Mouse (Mus musculus) liver, embryonic 16.5 days (tissue): ENCODE measurements around the gene Rtl4. TPM values are rescaled to one million over a fixed set of nuclear protein-coding genes. Genes with fewer than 3 reads are reported as not detected.
A peak's percentile ranks its signal among the peaks of the same experiment; 100 is the strongest.

ENCODE experiments used
- ATAC-seq: fragments of 200-750 bp; cut with Nextera tagmentation; 2 replicates; pipeline ENCODE4 v1.8.0; 2017; ENCODE audit warnings: low read depth, mild to moderate bottlenecking, moderate number of reproducible peaks, moderate library complexity
- H3K27ac ChIP-seq: fragments of 300-500 bp; sonication (generic); 2 replicates; pipeline ENCODE4 v1.5.1; 2014; ENCODE audit warnings: mild to moderate bottlenecking, low read length
- H3K27me3 ChIP-seq: fragments of 300-500 bp; sonication (generic); 2 replicates; pipeline ENCODE4 v1.6.1; 2014; ENCODE audit warnings: low read depth, low read length, mixed read lengths; ENCODE audit not compliant: control insufficient read depth, insufficient read depth
- H3K36me3 ChIP-seq: fragments of 300-500 bp; sonication (generic); 2 replicates; pipeline ENCODE4 v1.6.1; 2014; ENCODE audit warnings: mild to moderate bottlenecking; ENCODE audit not compliant: control insufficient read depth, insufficient read depth
- H3K4me1 ChIP-seq: fragments of 300-500 bp; sonication (generic); 2 replicates; pipeline ENCODE4 v1.6.1; 2014; ENCODE audit warnings: low read depth, low read length, mixed read lengths; ENCODE audit not compliant: control insufficient read depth
- H3K4me2 ChIP-seq: fragments of 300-500 bp; sonication (generic); 2 replicates; pipeline ENCODE4 v1.6.1; 2014; ENCODE audit warnings: low read depth, low read length, mixed read lengths
- H3K4me3 ChIP-seq: fragments of 300-500 bp; sonication (generic); 2 replicates; pipeline ENCODE4 v1.5.1; 2014; ENCODE audit warnings: low read depth, mild to moderate bottlenecking, low read length
- H3K9ac ChIP-seq: fragments of 300-500 bp; sonication (generic); 2 replicates; pipeline ENCODE4 v1.6.1; 2014; ENCODE audit warnings: low read depth, low read length
- H3K9me3 ChIP-seq: fragments of 300-500 bp; sonication (generic); replicated peaks from 2 replicates; pipeline ENCODE4 v1.6.1; 2016; ENCODE audit warnings: low read length; ENCODE audit not compliant: control insufficient read depth
- WGBS: fragments of 180-500 bp; shearing (Covaris S2); extraction: QIAGEN DNeasy Blood & Tissue Kit; methylation state at CpG from one replicate; pipeline ENCODE4 v1.1.7; 2014; ENCODE audit not compliant: insufficient replicate concordance; 5-methylcytosine and 5-hydroxymethylcytosine counted together
- polyA plus RNA-seq: library from polyadenylated mRNA; unstranded; fragments of >200 nt; fragmentation: Nextera tagmentation; extraction: Ambion mirVana; gene quantifications from 2 replicates; pipeline ENCODE4 v1.2.1, GENCODE M21; 2015

Gene Rtl4
- polyA plus RNA-seq, result 0.86 and 0.93 TPM in 2 replicates

DNA sequence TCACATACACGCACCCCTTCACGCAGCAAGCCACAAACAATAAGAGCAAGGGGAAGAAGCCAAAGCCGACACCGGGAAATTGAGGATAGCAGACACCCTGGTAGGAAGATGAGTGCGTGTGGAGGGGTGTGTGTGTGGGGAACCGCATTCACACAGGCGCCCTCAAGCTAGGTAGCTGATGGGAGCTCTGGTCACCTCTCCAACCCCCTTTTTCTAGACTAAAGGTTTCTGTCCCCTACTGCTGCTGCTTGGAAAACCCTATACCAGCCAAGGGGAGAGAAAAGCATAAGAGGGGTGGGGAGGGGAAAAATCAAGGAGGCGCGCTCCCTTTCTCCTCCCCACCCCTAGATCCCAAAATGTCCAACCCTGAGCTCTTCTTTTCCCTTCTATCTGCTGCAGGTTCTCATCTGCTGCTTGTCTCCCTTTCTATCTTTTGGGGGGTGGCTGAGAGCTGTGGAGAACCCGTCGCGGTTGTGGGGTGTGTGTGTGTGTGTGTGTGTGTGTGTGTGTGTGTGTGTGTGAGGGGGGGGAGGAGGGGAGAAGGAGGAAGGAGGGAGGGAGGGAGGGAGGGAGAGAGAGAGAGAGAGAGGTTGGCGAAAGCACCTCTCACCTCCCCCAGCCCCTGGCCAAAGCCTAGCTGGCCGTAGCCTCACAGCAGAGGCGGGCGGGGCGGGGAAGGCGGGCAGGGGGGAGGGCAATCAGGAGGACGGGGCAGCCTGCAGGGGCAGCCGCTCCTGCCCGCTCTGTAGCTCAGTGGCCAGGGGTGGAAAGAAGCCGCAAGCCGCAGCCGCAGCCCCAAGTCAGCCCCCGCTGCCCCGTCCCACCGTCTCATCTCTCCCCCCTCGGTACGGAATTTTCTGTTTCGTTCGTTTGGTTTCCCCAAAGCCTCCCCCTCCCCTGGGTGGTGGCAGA lies at the start of gene Rtl4:
Rtl4 (plus strand) TSS at position 701 of the 912 bp plus-strand sequence.
- Histone ChIP-seq H3K4me2 (peak within 1 kb of the TSS; percentile 32), H3K27ac (no peak within 1 kb of the TSS), H3K4me1 (no peaks in the 10 kb centered on the region), H3K27me3 (peaks cover 17% of the 10 kb centered on the region), H3K9me3 (no peaks in the 10 kb centered on the region), H3K36me3 (no peaks in the 10 kb centered on the region), H3K4me3 (peak within 1 kb of the TSS; percentile 41), H3K9ac (no peak within 1 kb of the TSS)
- 25% methylated on average over 19 of the region's 31 CpGs for WGBS
- ATAC-seq, result peak; percentile 76

DNA sequence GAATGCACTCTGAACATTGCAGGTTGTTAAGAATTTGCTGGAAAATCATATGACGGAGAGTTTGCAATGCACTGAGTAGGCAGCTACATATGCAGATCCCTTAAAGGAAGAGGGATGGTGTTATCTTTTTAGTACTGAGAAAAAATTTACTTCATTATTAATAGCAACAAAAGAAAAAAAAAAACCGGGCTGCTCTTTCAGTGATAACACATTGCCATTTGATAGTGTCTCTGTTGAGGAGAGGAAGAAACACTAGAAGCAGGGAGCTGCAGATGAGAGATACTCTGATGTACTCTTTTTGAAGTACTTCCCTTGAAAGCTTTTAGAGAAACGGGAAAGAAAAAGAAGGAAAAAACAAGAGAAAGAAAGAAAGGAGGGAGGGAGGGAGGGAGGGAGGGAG lies 44.0 kb upstream of the Rtl4 start:
- Histone ChIP-seq H3K4me3 (no peak overlapping the region), H3K27me3 (no peaks in the 10 kb centered on the region), H3K4me1 (no peaks in the 10 kb centered on the region), H3K4me2 (no peak overlapping the region), H3K27ac (no peak overlapping the region), H3K9ac (no peak overlapping the region), H3K36me3 (no peaks in the 10 kb centered on the region), H3K9me3 (no peaks in the 10 kb centered on the region)
- 39% methylated on average over 3 of the region's 3 CpGs for WGBS
- ATAC-seq, result no peak

DNA sequence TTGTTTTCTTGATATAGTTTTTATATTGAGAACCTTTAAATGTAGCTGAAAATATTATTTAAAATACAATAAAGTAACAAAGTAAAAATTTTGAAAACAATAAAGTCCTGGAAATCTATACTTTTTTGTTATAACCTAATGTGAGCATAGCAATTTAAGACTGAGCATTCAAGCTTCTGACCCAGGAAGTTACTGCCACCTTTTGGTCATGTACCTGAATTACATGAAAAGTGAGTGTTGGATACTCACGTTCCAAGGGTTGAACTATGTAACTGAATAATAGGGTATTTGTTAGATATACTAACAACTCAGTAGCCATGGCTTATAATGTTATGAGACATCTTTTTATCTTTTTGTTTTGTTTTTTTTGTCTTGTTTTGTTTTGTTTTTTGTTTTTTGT lies 43.3 kb upstream of the Rtl4 start:
- Histone ChIP-seq H3K27ac (no peak overlapping the region), H3K9me3 (no peaks in the 10 kb centered on the region), H3K27me3 (no peaks in the 10 kb centered on the region), H3K4me2 (no peak overlapping the region), H3K36me3 (no peaks in the 10 kb centered on the region), H3K4me1 (no peaks in the 10 kb centered on the region), H3K9ac (no peak overlapping the region), H3K4me3 (no peak overlapping the region)
- WGBS, result 24% methylated on average over 1 of the region's 1 CpGs
- ATAC-seq, result no peak

DNA sequence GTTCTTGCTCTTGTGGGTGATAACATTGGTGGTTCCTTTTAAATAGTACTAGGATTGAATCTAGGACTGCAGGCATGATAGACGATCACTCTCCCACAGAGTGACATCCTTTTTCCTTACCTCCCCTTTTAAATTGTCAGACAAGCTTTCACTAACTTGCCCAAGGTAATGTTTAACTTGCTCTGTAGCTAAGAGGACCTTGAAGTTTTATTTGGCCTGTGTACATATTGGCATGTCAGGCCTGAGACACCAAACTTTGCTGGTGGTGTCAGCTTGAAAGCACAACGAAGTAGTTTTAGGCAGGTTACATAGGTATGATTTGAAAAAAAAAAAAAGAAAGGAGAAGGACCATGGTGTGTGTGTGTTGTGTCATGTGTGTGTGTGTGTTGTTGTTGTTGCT lies 36.5 kb upstream of the Rtl4 start:
- ATAC-seq, result peak; percentile 62; the same call in 1 of the 2 replicates
- Histone ChIP-seq H3K27me3 (no peaks in the 10 kb centered on the region), H3K4me3 (no peak overlapping the region), H3K27ac (no peak overlapping the region), H3K4me2 (no peak overlapping the region), H3K4me1 (no peaks in the 10 kb centered on the region), H3K9ac (no peak overlapping the region), H3K9me3 (no peaks in the 10 kb centered on the region), H3K36me3 (no peaks in the 10 kb centered on the region)
- 37% methylated on average over 2 of the region's 2 CpGs for WGBS

DNA sequence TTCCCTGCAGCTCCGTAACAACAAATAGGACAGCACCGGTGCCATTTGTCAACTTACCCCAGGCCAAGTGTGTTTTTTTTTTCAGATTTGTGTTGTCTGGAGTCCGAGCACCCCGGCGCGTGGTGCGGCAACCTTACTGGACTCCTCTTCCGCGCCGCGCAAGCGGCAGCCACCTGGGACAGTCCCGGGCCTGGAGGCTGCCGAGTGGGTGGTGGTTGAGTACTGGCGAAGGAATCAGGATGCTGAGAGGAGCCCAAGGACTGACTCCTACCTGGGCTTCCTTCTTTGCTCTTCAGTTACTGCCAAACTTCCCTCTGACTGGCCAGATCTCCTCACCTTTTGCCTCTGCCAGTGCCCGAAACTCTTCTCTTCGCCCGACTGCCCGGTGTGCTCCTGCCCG lies 965 bp upstream of the Rtl4 start:
- Histone ChIP-seq H3K4me3 (peak overlapping the region; percentile 15), H3K9me3 (no peaks in the 10 kb centered on the region), H3K9ac (no peak overlapping the region), H3K4me2 (peak overlapping the region; percentile 27), H3K36me3 (no peaks in the 10 kb centered on the region), H3K27me3 (peaks cover 17% of the 10 kb centered on the region), H3K27ac (no peak overlapping the region), H3K4me1 (no peaks in the 10 kb centered on the region)
- WGBS, result 26% methylated on average over 20 of the region's 20 CpGs
- no peak for ATAC-seq

DNA sequence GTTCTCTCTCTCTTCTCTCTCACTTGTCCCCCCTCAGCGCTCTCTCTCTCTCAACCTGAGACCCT lies 733 bp upstream of the Rtl4 start, which contains the start of gene Trpc5:
Trpc5 (minus strand) TSS at position 39 of the 65 bp plus-strand sequence.
- 38% methylated on average over 1 of the region's 1 CpGs for WGBS
- H3K4me2 ChIP-seq, result peak within 1 kb of the TSS; percentile 32
- no peak within 1 kb of the TSS for H3K27ac ChIP-seq
- peak within 1 kb of the TSS; percentile 41 for H3K4me3 ChIP-seq
- H3K4me1 ChIP-seq, result no peaks in the 10 kb centered on the region
- H3K9me3 ChIP-seq, result no peaks in the 10 kb centered on the region
- ATAC-seq, result no peak
- H3K36me3 ChIP-seq, result no peaks in the 10 kb centered on the region
- H3K9ac ChIP-seq, result no peak within 1 kb of the TSS
- H3K27me3 ChIP-seq, result peaks cover 17% of the 10 kb centered on the region

DNA sequence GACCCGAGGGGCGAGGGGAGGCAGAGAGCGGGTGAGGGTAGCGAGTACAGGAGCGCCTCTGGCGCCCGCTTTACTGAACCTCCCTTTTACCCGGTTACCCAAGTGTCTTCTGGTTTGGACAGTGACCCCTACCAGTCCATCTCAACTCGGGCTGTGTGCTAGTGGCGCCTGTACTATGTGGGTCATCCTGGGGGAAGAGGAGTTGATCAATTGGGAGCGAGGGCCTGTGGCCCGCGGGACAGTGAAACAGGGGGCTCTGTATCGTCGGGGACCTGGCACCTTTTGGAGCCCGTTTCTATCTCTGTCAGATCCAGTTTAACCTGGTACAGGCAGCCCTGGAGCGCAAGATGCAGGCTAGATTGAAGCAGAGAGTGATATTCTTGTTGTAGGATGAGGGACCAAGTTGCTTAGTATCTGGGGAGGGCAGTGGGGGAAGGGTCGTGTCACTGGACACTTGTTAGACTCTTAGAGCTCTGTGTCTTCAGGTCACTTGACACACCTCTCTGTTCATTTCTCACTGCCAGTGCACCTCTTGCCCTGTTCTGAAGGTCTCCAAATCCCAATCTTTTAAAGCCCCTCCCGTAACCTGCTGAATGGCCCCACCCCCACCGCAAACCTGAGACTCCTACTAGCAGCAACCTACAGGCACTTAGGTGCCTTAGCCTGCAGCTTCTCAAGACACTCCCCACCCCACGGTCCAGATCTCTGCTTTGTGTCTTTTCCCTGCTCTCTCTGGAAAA lies 582 bp downstream of the Rtl4 start:
- 14% methylated on average over 21 of the region's 21 CpGs for WGBS
- no peaks in the 10 kb centered on the region for H3K9me3 ChIP-seq
- ATAC-seq, result peak; percentile 48
- H3K27me3 ChIP-seq, result peaks cover 17% of the 10 kb centered on the region
- no peaks in the 10 kb centered on the region for H3K36me3 ChIP-seq
- H3K4me2 ChIP-seq, result peak overlapping the region; percentile 32
- no peak overlapping the region for H3K27ac ChIP-seq
- H3K4me1 ChIP-seq, result no peaks in the 10 kb centered on the region
- H3K4me3 ChIP-seq, result peak overlapping the region; percentile 41
- H3K9ac ChIP-seq, result no peak overlapping the region

DNA sequence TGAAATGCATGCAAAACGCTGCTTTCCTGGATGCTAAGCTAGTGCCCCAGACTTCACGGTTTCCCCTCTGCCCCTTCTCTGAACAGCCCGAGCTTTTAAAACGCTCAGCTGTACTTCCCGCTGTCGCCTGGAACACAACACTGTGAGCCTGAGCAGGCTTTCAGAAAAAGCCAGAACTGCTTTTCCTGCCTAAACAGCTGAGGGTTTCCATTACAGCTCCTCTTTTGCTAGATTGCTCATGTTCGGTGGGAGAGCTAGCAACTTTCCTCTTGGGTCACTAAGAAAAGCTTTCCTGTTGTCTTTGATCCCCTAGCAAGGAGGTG lies 1.1 kb downstream of the Rtl4 start:
- Histone ChIP-seq H3K27me3 (peaks cover 17% of the 10 kb centered on the region), H3K9ac (no peak overlapping the region), H3K27ac (no peak overlapping the region), H3K9me3 (no peaks in the 10 kb centered on the region), H3K4me3 (peak overlapping the region; percentile 41), H3K36me3 (no peaks in the 10 kb centered on the region), H3K4me2 (peak overlapping the region; percentile 32), H3K4me1 (no peaks in the 10 kb centered on the region)
- WGBS, result 21% methylated on average over 7 of the region's 7 CpGs
- ATAC-seq, result no peak

DNA sequence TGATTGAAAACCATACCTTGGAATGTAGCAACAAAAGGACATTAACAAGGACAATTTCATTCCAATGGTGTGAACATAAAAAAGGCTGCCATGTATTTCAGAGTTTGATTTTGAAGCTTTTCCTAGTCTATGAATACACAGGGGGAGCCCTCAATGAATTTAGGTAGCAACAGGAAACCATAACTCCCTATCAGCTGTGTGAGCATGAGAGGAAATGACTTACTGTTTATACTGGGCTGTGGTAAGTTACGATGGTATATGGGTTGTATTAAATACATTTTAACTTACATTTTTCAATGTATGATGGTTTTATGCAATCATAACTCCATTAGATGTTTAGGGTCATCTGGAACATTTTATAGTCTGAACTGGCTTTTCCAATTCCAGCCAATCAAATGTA lies 27.6 kb downstream of the Rtl4 start:
- Histone ChIP-seq H3K36me3 (no peaks in the 10 kb centered on the region), H3K9me3 (no peaks in the 10 kb centered on the region), H3K27me3 (no peaks in the 10 kb centered on the region), H3K4me2 (no peak overlapping the region), H3K4me3 (no peak overlapping the region), H3K27ac (no peak overlapping the region), H3K9ac (no peak overlapping the region), H3K4me1 (no peaks in the 10 kb centered on the region)
- WGBS, result 46% methylated on average over 1 of the region's 1 CpGs
- no peak for ATAC-seq
